ENCODE assay signal across 8 mouse cellular contexts in the genomic region with DNA sequence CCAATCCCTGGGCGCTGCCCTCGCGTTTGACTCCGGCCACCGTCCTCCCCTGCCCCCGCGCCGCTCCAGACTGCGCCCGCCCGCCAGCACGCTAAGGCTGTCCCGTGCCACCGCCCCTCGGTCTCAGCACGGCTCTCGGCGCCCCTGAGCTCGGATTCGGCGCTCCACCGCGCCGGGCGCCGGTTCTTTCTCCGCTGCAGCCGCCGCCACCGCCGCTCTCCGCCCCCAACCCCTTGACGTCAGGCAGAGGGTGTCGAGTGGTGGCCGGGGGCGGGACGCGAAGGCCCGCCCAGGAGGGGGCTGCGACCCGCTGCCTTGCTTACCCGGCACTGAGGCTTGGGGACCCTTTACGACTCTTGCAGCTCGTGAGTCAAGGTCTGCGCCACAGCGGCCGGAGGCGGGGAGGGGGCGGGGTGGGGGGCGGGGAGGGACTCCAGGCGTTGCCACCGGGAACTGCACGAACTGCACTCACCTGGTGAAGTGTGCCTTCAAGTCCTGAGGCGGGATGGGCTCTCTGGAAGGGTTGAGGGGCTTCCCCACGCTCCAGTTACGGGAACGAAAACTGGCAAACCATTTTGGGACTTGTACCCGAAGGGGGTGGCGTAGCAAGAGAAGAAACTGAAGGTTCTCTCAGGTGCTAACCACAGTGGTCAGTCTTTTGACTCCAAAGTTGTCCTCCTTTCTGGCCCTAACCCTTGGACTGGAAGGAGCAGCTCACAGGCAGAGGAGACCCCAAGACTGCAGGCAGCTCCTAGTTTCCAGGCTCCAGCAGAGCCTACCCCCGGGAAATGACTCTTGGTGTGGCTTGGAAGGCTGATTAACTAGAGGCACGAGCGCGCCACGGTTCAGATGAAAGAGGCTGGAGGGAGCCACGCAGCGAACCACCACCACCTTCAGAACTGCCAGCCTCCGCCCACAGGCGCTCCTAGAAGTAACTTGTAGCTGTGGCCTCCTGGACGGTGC. TPM values are rescaled to one million over a fixed set of nuclear protein-coding genes. Genes with fewer than 3 reads are reported as not detected.
DNase-seq lines count a peak whose midpoint lies in the region; ATAC-seq and TF ChIP-seq lines count a peak whose summit lies in the region.

TSS of gene Sema4c (minus strand) at position 319 of the 963 bp plus-strand sequence.

- peak; percentile 65 for ATAC-seq in embryonic facial prominence, embryonic 13.5 days (ENCODE audit: insufficient number of reproducible peaks, insufficient read depth, low FRiP score, low TSS enrichment, low read depth)
- peak; percentile 17; the same call in 1 of the 2 replicates for ATAC-seq in heart, embryonic 13.5 days (ENCODE audit: extremely low read depth, insufficient number of reproducible peaks, low FRiP score, low TSS enrichment)
- ATAC-seq in liver, embryonic 14.5 days (ENCODE audit: insufficient read depth): peak; percentile 11; the same call in 1 of the 2 replicates
- peak; percentile 55 for ATAC-seq in neural tube, embryonic 13.5 days (ENCODE audit: low read depth)

- H3K27me3 ChIP-seq in C2C12 (ENCODE audit: control insufficient read depth, insufficient read depth, insufficient read length): no peaks in the 10 kb centered on the region
- H3K27me3 ChIP-seq in embryonic facial prominence, embryonic 13.5 days: no peaks in the 10 kb centered on the region
- H3K27me3 ChIP-seq in heart, embryonic 13.5 days (replicated peaks): no peaks in the 10 kb centered on the region; the same call in 1 of the 2 replicates
- peaks cover 66% of the 10 kb centered on the region for H3K27me3 ChIP-seq in liver, embryonic 14.5 days (ENCODE audit: control insufficient read depth, insufficient read depth, low read length)
- no peaks in the 10 kb centered on the region for H3K27me3 ChIP-seq in neural tube, embryonic 13.5 days

- H3K79me2 ChIP-seq in C2C12 (ENCODE audit: control insufficient read depth, insufficient read depth): peaks cover 38% of the 10 kb centered on the region

- no peak for TF ChIP-seq EP300 in liver, embryonic 14.5 days (IDR thresholded peaks at IDR 0.05; ENCODE audit: low read depth)

- peak; percentile 57 for DNase-seq in adrenal gland, adult 8-10 months
- peak; percentile 89 for DNase-seq in kidney, postnatal 14 days
- no peak for DNase-seq in liver, embryonic 14.5 days (ENCODE audit: low read depth in 3 of 3, low spot score in 3 of 3)
- peak; percentile 38 to 61 for DNase-seq in thymus, postnatal 10 days (ENCODE audit: low spot score in 2 of 2)

- peaks cover 18% of the 10 kb centered on the region for H3K36me3 ChIP-seq in C2C12 (ENCODE audit: control insufficient read depth, insufficient read depth)
- peaks cover 20% of the 10 kb centered on the region for H3K36me3 ChIP-seq in embryonic facial prominence, embryonic 13.5 days
- H3K36me3 ChIP-seq in heart, embryonic 13.5 days: peaks cover 23% of the 10 kb centered on the region
- H3K36me3 ChIP-seq in liver, embryonic 14.5 days (replicated peaks; ENCODE audit: control insufficient read depth, insufficient read depth, low read depth): no peaks in the 10 kb centered on the region
- H3K36me3 ChIP-seq in neural tube, embryonic 13.5 days: peaks cover 20% of the 10 kb centered on the region

- H3K9me3 ChIP-seq in embryonic facial prominence, embryonic 13.5 days: no peaks in the 10 kb centered on the region
- no peaks in the 10 kb centered on the region for H3K9me3 ChIP-seq in heart, embryonic 13.5 days
- H3K9me3 ChIP-seq in liver, embryonic 14.5 days (ENCODE audit: control insufficient read depth, low read length): no peaks in the 10 kb centered on the region
- H3K9me3 ChIP-seq in neural tube, embryonic 13.5 days: no peaks in the 10 kb centered on the region

- H3K9ac ChIP-seq in embryonic facial prominence, embryonic 13.5 days: peak within 1 kb of the TSS; percentile 99
- peak within 1 kb of the TSS; percentile 97 for H3K9ac ChIP-seq in heart, embryonic 13.5 days
- peak within 1 kb of the TSS; percentile 36; the same call in 1 of the 2 replicates for H3K9ac ChIP-seq in liver, embryonic 14.5 days (replicated peaks)
- peak within 1 kb of the TSS; percentile 99 for H3K9ac ChIP-seq in neural tube, embryonic 13.5 days

- H3K4me2 ChIP-seq in embryonic facial prominence, embryonic 13.5 days: peak within 1 kb of the TSS; percentile 96
- H3K4me2 ChIP-seq in heart, embryonic 13.5 days: peak within 1 kb of the TSS; percentile 89
- H3K4me2 ChIP-seq in liver, embryonic 14.5 days (ENCODE audit: low read depth): peak within 1 kb of the TSS; percentile 49
- peak within 1 kb of the TSS; percentile 95 for H3K4me2 ChIP-seq in neural tube, embryonic 13.5 days

- peak within 1 kb of the TSS; percentile 96 for H3ac ChIP-seq in C2C12 (ENCODE audit: control insufficient read depth, insufficient read length, low read depth)

- no peak for TF ChIP-seq CTCF in C2C12 (IDR thresholded peaks at IDR 0.05; ENCODE audit: control insufficient read depth, insufficient read depth, insufficient read length)
- TF ChIP-seq CTCF in liver, embryonic 14.5 days (IDR thresholded peaks at IDR 0.05; ENCODE audit: low read depth): no peak

- peak within 1 kb of the TSS; percentile 100 for H3K27ac ChIP-seq in embryonic facial prominence, embryonic 13.5 days
- H3K27ac ChIP-seq in heart, embryonic 13.5 days (replicated peaks): peak within 1 kb of the TSS; percentile 97
- H3K27ac ChIP-seq in liver, embryonic 14.5 days: no peak within 1 kb of the TSS
- H3K27ac ChIP-seq in neural tube, embryonic 13.5 days (replicated peaks): peak within 1 kb of the TSS; percentile 99

- WGBS in embryonic facial prominence, embryonic 13.5 days: under 1% methylated on average over 69 of the region's 69 CpGs
- WGBS in heart, embryonic 13.5 days: 1% methylated on average over 67 of the region's 69 CpGs
- WGBS in liver, embryonic 14.5 days (ENCODE audit: insufficient replicate concordance): 2% methylated on average over 67 of the region's 69 CpGs
- WGBS in neural tube, embryonic 13.5 days: under 1% methylated on average over 69 of the region's 69 CpGs

- peaks cover 59% of the 10 kb centered on the region for H3K4me1 ChIP-seq in embryonic facial prominence, embryonic 13.5 days
- peaks cover 65% of the 10 kb centered on the region for H3K4me1 ChIP-seq in heart, embryonic 13.5 days
- H3K4me1 ChIP-seq in liver, embryonic 14.5 days (replicated peaks; ENCODE audit: control insufficient read depth in 2 of 2, insufficient read depth in 2 of 2, low read length in 1 of 2): peaks cover 0 to 10% of the 10 kb centered on the region in 2 experiments; a peak in 2 of 4 replicates
- peaks cover 44% of the 10 kb centered on the region for H3K4me1 ChIP-seq in neural tube, embryonic 13.5 days (replicated peaks)

- H3K79me3 ChIP-seq in C2C12 (ENCODE audit: low read depth): peaks cover 22% of the 10 kb centered on the region

- H3K4me3 ChIP-seq in C2C12 (ENCODE audit: insufficient read depth, poor library complexity, severe bottlenecking): peak within 1 kb of the TSS; percentile 68
- peak within 1 kb of the TSS; percentile 96 for H3K4me3 ChIP-seq in embryonic facial prominence, embryonic 13.5 days
- peak within 1 kb of the TSS; percentile 78 for H3K4me3 ChIP-seq in heart, embryonic 13.5 days
- H3K4me3 ChIP-seq in liver, embryonic 14.5 days (ENCODE audit: insufficient read depth in 1 of 2, low read depth in 2 of 2, low read length in 2 of 2): peak within 1 kb of the TSS; percentile 52 to 57
- H3K4me3 ChIP-seq in neural tube, embryonic 13.5 days: peak within 1 kb of the TSS; percentile 95

TF ChIP-seq in C2C12, 6 proteins besides CTCF, POLR2A, EP300 and RAD21:
- TF ChIP-seq MYOD1 (IDR thresholded peaks at IDR 0.05; ENCODE audit: control insufficient read depth, insufficient read length, low read depth) (no peak), FOSL1 (IDR thresholded peaks at IDR 0.05; ENCODE audit: insufficient read depth, low read length, poor library complexity, severe bottlenecking) (no peak), CEBPB (IDR thresholded peaks at IDR 0.05; ENCODE audit: low read depth) (no peak), USF1 (IDR thresholded peaks at IDR 0.05; ENCODE audit: low read depth) (no peak), MYOG (IDR thresholded peaks at IDR 0.05; ENCODE audit: control insufficient read depth, extremely low read depth, insufficient read length) (no peak), MAX (IDR thresholded peaks at IDR 0.05) (no peak)
TF ChIP-seq in C2C12: peak in this region for 0.

RNA-seq across cellular contexts. Expression of gene Sema4c, which starts in this region (rescaled TPM):
- polyA plus RNA-seq in C2C12 (2012; fragmentation: generic; extraction: Trizol): 16.6 TPM
- 10 to 100 TPM; 16.6 to 28.0 (median 23.4) TPM for total RNA-seq in adrenal gland, adult 8-10 months (2022)
- polyA plus RNA-seq in embryonic facial prominence, embryonic 13.5 days (2015; fragmentation: Nextera tagmentation; extraction: Ambion mirVana): 22.5 and 24.2 TPM in 2 replicates
- polyA plus RNA-seq in heart, embryonic 13.5 days (2015; fragmentation: Nextera tagmentation; extraction: Ambion mirVana): 10.0 and 10.2 TPM in 2 replicates
- polyA plus RNA-seq in liver, embryonic 14.5 days (2012; rRNA removed): 2.3 and 2.8 TPM in 2 replicates
- polyA plus RNA-seq in liver, embryonic 14.5 days (2014; fragmentation: Nextera tagmentation; extraction: Ambion mirVana): 0.25 and 0.35 TPM in 2 replicates
- polyA plus RNA-seq in neural tube, embryonic 13.5 days (2015; fragmentation: Nextera tagmentation; extraction: Ambion mirVana): 23.4 and 25.2 TPM in 2 replicates

Comparison
In these comparisons a context has a peak if more than half of its experiments do, and no peak if none do; other contexts are left out.
1. DNase-seq: peak in adrenal gland, adult 8-10 months (single experiment), kidney, postnatal 14 days (single experiment) and thymus, postnatal 10 days (2 of 2); none in liver, embryonic 14.5 days (0 of 3).
2. ATAC-seq: peak in every context shown above with its lines; median percentile 65 in embryonic facial prominence, embryonic 13.5 days; 55 in neural tube, embryonic 13.5 days; 17 in heart, embryonic 13.5 days; 11 in liver, embryonic 14.5 days.
3. H3K9ac ChIP-seq: peak in every context shown above with its lines; median percentile 99 in embryonic facial prominence, embryonic 13.5 days; 99 in neural tube, embryonic 13.5 days; 97 in heart, embryonic 13.5 days; 36 in liver, embryonic 14.5 days.
4. Peak in every context shown above with its lines, with median percentiles within 50 percentile points of each other: H3K4me3 ChIP-seq and H3K4me2 ChIP-seq.